Mouse (Mus musculus) Patski (cell line): ENCODE measurements around the gene Ostc. TPM values are rescaled to one million over a fixed set of nuclear protein-coding genes. Genes with fewer than 3 reads are reported as not detected.

Experiments
- ATAC-seq: fragments of 100-300 bp; one replicate; pipeline ENCODE4 v1.8.0; 2021
- CTCF ChIA-PET: fragments of 350-600 bp; sonication (Branson Sonifier 250); formaldehyde crosslinking; loops from one replicate; lab custom pipeline; 2022; ENCODE audit warnings: inconsistent platforms; lab: Charles Lee
- POLR2A ChIA-PET: fragments of 350-600 bp; sonication (Branson Sonifier 250); formaldehyde crosslinking; loops from one replicate; lab custom pipeline; 2022; ENCODE audit warnings: antibody characterized with exemption, inconsistent platforms; lab: Charles Lee
- DNase-seq: peaks from one replicate; pipeline ENCODE4 v3.0.0-alpha.2; 2011; ENCODE audit warnings: low read depth, low spot score
- H3K27me3 ChIP-seq: fragments of 371-371 bp; one replicate; pipeline ENCODE4 v1.5.1; 2021
- CTCF ChIP-seq: fragments of 100-300 bp; IDR thresholded peaks from one replicate; pipeline ENCODE4 v1.5.1; 2021
- in situ Hi-C: fragments of 300-500 bp; cut with MboI; formaldehyde crosslinking; loops from 3 replicates; pipeline ENCODE4 v1.11.1; 2018; ENCODE audit warnings: low pct_unique_long_range_greater_than_20kb, mixed read lengths
- polyA plus RNA-seq: library from polyadenylated mRNA; unstranded; gene quantifications from one replicate; pipeline ENCODE4 v1.2.3, GENCODE M21; 2021

The Ostc gene
- polyA plus RNA-seq, 1 experiment from 2014 or later: 244 TPM

- no peaks in the 10 kb centered on the region for H3K27me3 ChIP-seq
- no peak for ATAC-seq
- POLR2A ChIA-PET: no interaction called here
- TF ChIP-seq CTCF: no peak
- no peak for DNase-seq
- in situ Hi-C loops: no loop called here
- CTCF ChIA-PET: interaction anchor here (1.2 to 2.3 kb wide), 3 partner anchors 9 to 16 kb away, joined by 4 to 7 read pairs (median 7); no protein-coding TSS in a partner anchor
Measured at GRCm38 (mm10) chr3:130646110-130646810, 63.0 kb downstream of the Ostc start.

Other genes with a start within 250 kb of the Ostc start
- gene Etnppl, start 92.0 kb downstream of the Ostc start, polyA plus RNA-seq: 0.04 TPM
- 621 TPM for gene Rpl34, start 21.0 kb upstream of the Ostc start, polyA plus RNA-seq